In the genomic region with DNA sequence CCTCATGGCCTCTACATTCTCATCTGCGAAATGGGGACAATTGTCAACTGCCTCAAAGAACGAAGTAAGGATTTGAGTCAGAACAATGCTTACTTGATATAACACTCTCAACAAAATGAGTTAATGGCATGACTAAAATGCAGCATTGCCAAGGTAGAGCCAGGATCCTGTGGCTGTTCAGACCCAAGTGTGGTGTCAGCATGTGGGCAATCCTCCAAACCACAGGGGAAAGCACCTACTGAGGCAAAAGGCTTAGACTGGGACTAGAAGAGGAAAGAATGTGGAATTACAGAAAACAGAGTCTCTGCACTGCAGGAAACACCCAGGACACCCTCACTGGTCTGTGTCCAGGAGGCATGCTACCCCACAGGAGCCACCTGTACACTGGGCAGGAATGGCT, we compare ENCODE assay signal across 24 mouse cellular contexts.
"Had no signal": no experiment of that assay in that cellular context is flagged by ENCODE, and none has a peak within 500 bp of the region (broad histone marks: within the 10 kb centered on the region; RNA-seq: fewer than 3 reads in every experiment).

No protein-coding gene starts in this region.

- H3K27me3 ChIP-seq: heart, embryonic 12.5 days; hindbrain, embryonic 13.5 days; hindbrain, embryonic 15.5 days; kidney, embryonic 15.5 days; limb, embryonic 13.5 days; limb, embryonic 15.5 days; liver, embryonic 12.5 days had no signal

- H3K36me3 ChIP-seq: heart, embryonic 10.5 days; heart, embryonic 12.5 days; hindbrain, embryonic 13.5 days; hindbrain, embryonic 15.5 days; kidney, embryonic 15.5 days; limb, embryonic 13.5 days; limb, embryonic 15.5 days; liver, embryonic 12.5 days had no signal

- H3K4me2 ChIP-seq: heart, embryonic 12.5 days; hindbrain, embryonic 13.5 days; hindbrain, embryonic 15.5 days; kidney, embryonic 15.5 days; limb, embryonic 13.5 days; limb, embryonic 15.5 days; liver, embryonic 12.5 days had no signal

- H3K27ac ChIP-seq: heart, embryonic 10.5 days; hindbrain, embryonic 13.5 days; hindbrain, embryonic 15.5 days; hindbrain, postnatal 0 days; kidney, embryonic 15.5 days; kidney, postnatal 0 days; limb, embryonic 13.5 days; limb, embryonic 15.5 days; liver, embryonic 12.5 days; liver, embryonic 14.5 days had no signal

- H3K4me3 ChIP-seq: heart, embryonic 10.5 days; heart, embryonic 12.5 days; hindbrain, embryonic 13.5 days; hindbrain, embryonic 15.5 days; kidney, embryonic 15.5 days; limb, embryonic 13.5 days; limb, embryonic 15.5 days; liver, embryonic 12.5 days had no signal

- H3K4me1 ChIP-seq: heart, embryonic 10.5 days; heart, embryonic 12.5 days; hindbrain, embryonic 13.5 days; hindbrain, embryonic 15.5 days; kidney, embryonic 15.5 days; limb, embryonic 15.5 days; liver, embryonic 12.5 days had no signal

- ATAC-seq: hindbrain, postnatal 0 days; intestine, embryonic 16.5 days; liver, embryonic 12.5 days had no signal

- H3K9me3 ChIP-seq: heart, embryonic 10.5 days; heart, embryonic 12.5 days; hindbrain, embryonic 13.5 days; hindbrain, embryonic 15.5 days; kidney, embryonic 15.5 days; limb, embryonic 13.5 days; limb, embryonic 15.5 days; liver, embryonic 12.5 days had no signal

- H3K9ac ChIP-seq: heart, embryonic 12.5 days; hindbrain, embryonic 13.5 days; hindbrain, embryonic 15.5 days; kidney, embryonic 15.5 days; limb, embryonic 13.5 days; limb, embryonic 15.5 days; liver, embryonic 12.5 days; liver, embryonic 14.5 days had no signal

- DNase-seq: gastrocnemius, postnatal 10 days; gastrocnemius, postnatal 25 days; heart, adult 18-20 months; heart, postnatal 10 days; kidney, adult 11 months; kidney, adult 2 months; kidney, adult 9 months; kidney, postnatal 14 days; kidney, postnatal 36 days; layer of hippocampus, adult 9-11 months; layer of hippocampus, postnatal 36 days; left cerebral cortex, postnatal 4 days had no signal
